Mouse (Mus musculus) hindbrain, embryonic 14.5 days (tissue): ENCODE results near the gene Snx4. TPM values are rescaled to one million over a fixed set of nuclear protein-coding genes. Genes with fewer than 3 reads are reported as not detected.

Experiments
- ATAC-seq: fragments of 200-750 bp; cut with Nextera tagmentation; 2 replicates; pipeline ENCODE4 v1.8.0; 2017; ENCODE audit warnings: moderate number of reproducible peaks, mild to moderate bottlenecking, moderate TSS enrichment, moderate library complexity; ENCODE audit not compliant: low FRiP score
- DNase-seq: peaks from one replicate; pipeline ENCODE4 v3.0.0-alpha.2; 2015; ENCODE audit warnings: low spot score
- H3K27ac ChIP-seq: fragments of 300-500 bp; sonication (generic); 2 replicates; pipeline ENCODE4 v1.5.1; 2014; ENCODE audit warnings: mild to moderate bottlenecking, moderate library complexity
- H3K27me3 ChIP-seq: fragments of 300-500 bp; sonication (generic); 2 replicates; pipeline ENCODE4 v1.6.1; 2014; ENCODE audit warnings: mild to moderate bottlenecking, low read length, mixed read lengths; ENCODE audit not compliant: control insufficient read depth, insufficient read depth
- H3K36me3 ChIP-seq: fragments of 300-500 bp; sonication (generic); replicated peaks from 2 replicates; pipeline ENCODE4 v1.6.1; 2014; ENCODE audit not compliant: control insufficient read depth, insufficient read depth
- H3K4me1 ChIP-seq: fragments of 300-500 bp; sonication (generic); replicated peaks from 2 replicates; pipeline ENCODE4 v1.6.1; 2014; ENCODE audit warnings: antibody characterized with exemption, low read length, mixed read lengths; ENCODE audit not compliant: control insufficient read depth, insufficient read depth
- H3K4me2 ChIP-seq: fragments of 300-500 bp; sonication (generic); replicated peaks from 2 replicates; pipeline ENCODE4 v1.6.1; 2014; ENCODE audit warnings: mild to moderate bottlenecking, moderate library complexity
- H3K4me3 ChIP-seq: fragments of 300-500 bp; sonication (generic); replicated peaks from 2 replicates; pipeline ENCODE4 v1.5.1; 2014; ENCODE audit warnings: mild to moderate bottlenecking, low read length
- H3K9ac ChIP-seq: fragments of 300-500 bp; sonication (generic); 2 replicates; pipeline ENCODE4 v1.6.1; 2014
- H3K9me3 ChIP-seq: fragments of 300-500 bp; sonication (generic); 2 replicates; pipeline ENCODE4 v1.6.1; 2016; ENCODE audit warnings: low read length; ENCODE audit not compliant: control insufficient read depth
- WGBS: fragments of 180-500 bp; shearing (Covaris S2); extraction: QIAGEN DNeasy Blood & Tissue Kit; methylation state at CpG from one replicate; pipeline ENCODE4 v1.1.7; 2014; 5-methylcytosine and 5-hydroxymethylcytosine counted together
- polyA plus RNA-seq: library from polyadenylated mRNA; unstranded; fragments of >200 nt; fragmentation: Nextera tagmentation; extraction: Ambion mirVana; gene quantifications from 2 replicates; pipeline ENCODE4 v1.2.1, GENCODE M21; 2014

The Snx4 gene
- polyA plus RNA-seq, 1 experiment from 2014 or later, result 94.9 TPM

- ATAC-seq (no peak), DNase-seq (no peak)
- Histone ChIP-seq H3K27me3 (no peaks in the 10 kb centered on the region), H3K9ac (no peak overlapping the region), H3K4me1 (no peaks in the 10 kb centered on the region), H3K4me3 (no peak overlapping the region), H3K4me2 (no peak overlapping the region), H3K36me3 (peaks cover 49% of the 10 kb centered on the region), H3K27ac (no peak overlapping the region), H3K9me3 (no peaks in the 10 kb centered on the region)
- WGBS, result 83% methylated on average over 6 of the region's 6 CpGs
Observed at GRCm38 (mm10) chr16:33242046-33242445, 9.2 kb upstream of the Snx4 start.

DNA sequence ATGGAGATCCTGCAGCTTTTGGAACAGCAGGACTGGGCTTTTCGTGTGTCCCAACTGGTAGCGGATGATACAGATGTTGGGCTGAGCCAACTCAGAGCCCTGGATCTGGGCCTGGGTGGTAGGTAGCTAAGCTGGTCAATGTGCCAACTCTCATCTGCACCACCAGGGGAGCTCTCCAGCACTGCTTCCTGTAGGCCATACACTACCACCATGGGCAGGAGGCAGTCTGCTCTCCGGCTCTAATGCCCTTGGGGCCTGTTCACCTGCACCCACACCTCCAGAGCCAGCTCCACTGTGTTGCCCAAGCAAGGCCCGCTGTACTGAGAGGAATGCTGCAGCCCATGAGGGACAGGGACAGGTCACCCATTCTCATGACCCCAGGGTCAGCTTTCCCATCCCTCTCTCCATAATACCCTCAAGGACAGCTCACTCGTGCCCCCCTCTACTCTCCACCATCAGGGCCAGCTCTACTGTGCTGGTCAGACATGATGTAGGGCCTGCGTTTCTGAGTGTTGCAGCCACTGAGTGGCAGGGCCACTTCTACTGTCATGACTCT lies 7.0 kb upstream of the Snx4 start:
- Histone ChIP-seq H3K36me3 (peaks cover 40% of the 10 kb centered on the region), H3K9ac (no peak overlapping the region), H3K27ac (no peak overlapping the region), H3K4me2 (no peak overlapping the region), H3K4me1 (no peaks in the 10 kb centered on the region), H3K4me3 (no peak overlapping the region), H3K27me3 (no peaks in the 10 kb centered on the region), H3K9me3 (no peaks in the 10 kb centered on the region)
- peak; percentile 24; the same call in 1 of the 2 replicates for ATAC-seq
- WGBS, result 89% methylated on average over 6 of the region's 6 CpGs
- DNase-seq, result no peak

- no peak overlapping the region for H3K27ac ChIP-seq
- DNase-seq (no peak), ATAC-seq (no peak; the same call in 1 of the 2 replicates)
- H3K4me1 ChIP-seq, result no peaks in the 10 kb centered on the region
- H3K9ac ChIP-seq, result no peak overlapping the region
- H3K4me3 ChIP-seq, result no peak overlapping the region
- peaks cover 32% of the 10 kb centered on the region for H3K36me3 ChIP-seq
- H3K9me3 ChIP-seq, result no peaks in the 10 kb centered on the region
- 91% methylated on average over 9 of the region's 9 CpGs for WGBS
- H3K4me2 ChIP-seq, result no peak overlapping the region
- H3K27me3 ChIP-seq, result no peaks in the 10 kb centered on the region
Observed at GRCm38 (mm10) chr16:33244933-33245470, 6.2 kb upstream of the Snx4 start.

DNA sequence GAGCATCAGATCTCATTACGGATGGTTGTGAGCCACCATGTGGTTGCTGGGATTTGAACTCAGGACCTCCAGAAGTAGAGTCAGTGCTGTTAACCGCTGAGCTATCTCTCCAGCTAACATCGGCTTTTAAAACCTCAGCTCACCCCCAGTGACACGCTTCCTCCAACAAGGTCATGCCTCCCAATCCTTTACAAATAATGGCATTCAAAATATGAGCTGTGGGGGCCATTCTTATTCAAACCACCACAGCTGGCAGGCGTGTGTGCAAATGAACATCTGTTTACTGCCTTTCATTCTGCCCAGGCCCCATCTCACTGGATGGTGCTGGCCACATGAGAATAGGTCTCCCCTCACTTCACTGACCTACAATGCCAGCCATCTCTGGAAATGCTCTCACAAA lies 4.7 kb upstream of the Snx4 start:
- peaks cover 19% of the 10 kb centered on the region for H3K36me3 ChIP-seq
- no peak overlapping the region for H3K4me3 ChIP-seq
- no peak overlapping the region for H3K9ac ChIP-seq
- H3K4me1 ChIP-seq, result no peaks in the 10 kb centered on the region; the same call in 1 of the 2 replicates
- H3K4me2 ChIP-seq, result no peak overlapping the region
- WGBS, result 82% methylated on average over 5 of the region's 5 CpGs
- DNase-seq, result no peak
- H3K9me3 ChIP-seq, result no peaks in the 10 kb centered on the region
- H3K27me3 ChIP-seq, result no peaks in the 10 kb centered on the region
- H3K27ac ChIP-seq, result no peak overlapping the region
- ATAC-seq, result no peak

GRCm38 (mm10) chr16:33247006-33247405 lies 4.2 kb upstream of the Snx4 start:
- Histone ChIP-seq H3K27ac (no peak overlapping the region), H3K9ac (no peak overlapping the region), H3K9me3 (no peaks in the 10 kb centered on the region), H3K27me3 (no peaks in the 10 kb centered on the region), H3K36me3 (peaks cover 14% of the 10 kb centered on the region), H3K4me1 (peaks cover 2% of the 10 kb centered on the region), H3K4me3 (no peak overlapping the region), H3K4me2 (no peak overlapping the region)
- no peak for ATAC-seq
- no peak for DNase-seq
- WGBS, result 84% methylated on average over 2 of the region's 2 CpGs

GRCm38 (mm10) chr16:33250651-33251120 lies 556 bp upstream of the Snx4 start:
- peaks cover 16% of the 10 kb centered on the region for H3K4me1 ChIP-seq
- ATAC-seq (no peak; the same call in 1 of the 2 replicates), DNase-seq (peak; percentile 41)
- peak overlapping the region; percentile 91 for H3K4me2 ChIP-seq
- 19% methylated on average over 9 of the region's 9 CpGs for WGBS
- no peaks in the 10 kb centered on the region for H3K36me3 ChIP-seq
- peak overlapping the region; percentile 100 for H3K4me3 ChIP-seq
- H3K9me3 ChIP-seq, result no peaks in the 10 kb centered on the region
- H3K9ac ChIP-seq, result peak overlapping the region; percentile 97
- H3K27me3 ChIP-seq, result no peaks in the 10 kb centered on the region
- H3K27ac ChIP-seq, result 0 out of 2 replicates have a peak overlapping the region, but pooled peaks have one; percentile 28

DNA sequence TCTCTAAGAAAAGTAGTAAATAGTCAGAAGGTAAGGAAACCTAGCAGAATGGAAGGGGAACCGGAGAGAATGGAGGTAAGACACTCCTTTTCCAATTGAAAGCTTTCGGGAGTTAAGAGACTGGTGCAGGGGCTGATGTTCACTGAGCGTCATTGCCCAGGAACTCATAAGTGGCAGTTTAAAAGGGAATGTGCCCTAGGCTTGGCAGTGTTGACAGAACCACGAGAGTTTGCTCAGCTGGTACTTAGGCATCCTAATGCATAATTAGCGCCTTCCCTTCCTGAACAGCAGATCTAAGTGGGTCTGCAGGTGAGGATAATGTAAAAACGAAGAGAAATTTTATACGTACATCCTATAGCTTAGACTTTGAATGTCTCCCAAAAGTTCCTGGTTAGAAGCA lies 4.4 kb downstream of the Snx4 start:
- ATAC-seq (no peak), DNase-seq (no peak)
- Histone ChIP-seq H3K9ac (no peak overlapping the region), H3K4me3 (no peak overlapping the region), H3K9me3 (no peaks in the 10 kb centered on the region), H3K27me3 (no peaks in the 10 kb centered on the region), H3K36me3 (no peaks in the 10 kb centered on the region), H3K4me2 (no peak overlapping the region), H3K4me1 (peaks cover 16% of the 10 kb centered on the region), H3K27ac (no peak overlapping the region)
- 82% methylated on average over 7 of the region's 7 CpGs for WGBS

GRCm38 (mm10) chr16:33258530-33258929 lies 7.3 kb downstream of the Snx4 start:
- no peak overlapping the region for H3K9ac ChIP-seq
- H3K4me2 ChIP-seq, result no peak overlapping the region
- no peak overlapping the region for H3K4me3 ChIP-seq
- WGBS, result 89% methylated on average over 2 of the region's 2 CpGs
- H3K36me3 ChIP-seq, result no peaks in the 10 kb centered on the region
- H3K27ac ChIP-seq, result no peak overlapping the region
- DNase-seq (no peak), ATAC-seq (no peak)
- peaks cover 4% of the 10 kb centered on the region; the same call in 1 of the 2 replicates for H3K4me1 ChIP-seq
- no peaks in the 10 kb centered on the region for H3K9me3 ChIP-seq
- H3K27me3 ChIP-seq, result no peaks in the 10 kb centered on the region

GRCm38 (mm10) chr16:33259824-33260223 lies 8.6 kb downstream of the Snx4 start:
- WGBS, result 77% methylated on average over 3 of the region's 3 CpGs
- ATAC-seq (no peak), DNase-seq (no peak)
- no peaks in the 10 kb centered on the region; the same call in 1 of the 2 replicates for H3K4me1 ChIP-seq
- H3K9ac ChIP-seq, result no peak overlapping the region
- H3K36me3 ChIP-seq, result peaks cover 9% of the 10 kb centered on the region
- no peaks in the 10 kb centered on the region for H3K9me3 ChIP-seq
- no peak overlapping the region for H3K4me3 ChIP-seq
- H3K27me3 ChIP-seq, result no peaks in the 10 kb centered on the region
- no peak overlapping the region for H3K4me2 ChIP-seq
- H3K27ac ChIP-seq, result no peak overlapping the region
